16 mouse cellular contexts compared by ENCODE assay signal in the genomic region with DNA sequence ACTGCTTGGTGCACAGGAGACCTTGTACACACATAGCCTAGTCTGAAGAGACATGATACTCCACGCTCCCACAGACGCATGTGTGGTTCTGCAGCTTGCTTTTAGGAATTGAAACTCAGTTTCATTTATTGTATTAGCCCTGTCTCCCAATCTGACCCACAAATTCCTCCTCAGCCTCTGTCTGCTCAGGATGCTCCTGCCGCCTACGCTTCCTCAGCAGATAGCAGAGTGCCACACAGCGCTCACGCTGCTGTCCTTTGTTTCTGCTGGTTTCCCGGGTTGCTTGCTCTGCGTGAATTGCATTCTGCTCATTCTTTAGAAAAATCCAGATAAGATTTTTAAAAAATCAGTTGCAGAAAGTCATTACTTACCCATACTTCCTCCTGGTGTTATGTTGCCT.
DNase-seq lines count a peak whose midpoint lies in the region; ATAC-seq and TF ChIP-seq lines count a peak whose summit lies in the region.
"Had no signal": no experiment of that assay in that cellular context is flagged by ENCODE, and none has a peak within 500 bp of the region (broad histone marks: within the 10 kb centered on the region; RNA-seq: fewer than 3 reads in every experiment).

No protein-coding gene starts in this region.

- no peaks in the 10 kb centered on the region for H3K36me3 ChIP-seq in heart, embryonic 13.5 days
- no peaks in the 10 kb centered on the region for H3K36me3 ChIP-seq in forebrain, embryonic 14.5 days (ENCODE audit: control insufficient read depth, insufficient read depth, low read length)
- H3K36me3 ChIP-seq in hindbrain, embryonic 13.5 days, result no peaks in the 10 kb centered on the region
- no peaks in the 10 kb centered on the region for H3K36me3 ChIP-seq in neural tube, embryonic 14.5 days (ENCODE audit: control insufficient read depth, insufficient read depth, low read length)
- H3K36me3 ChIP-seq in kidney, adult 2 months (ENCODE audit: control insufficient read depth, insufficient read depth, low read length), result no peaks in the 10 kb centered on the region
- H3K36me3 ChIP-seq: liver, embryonic 12.5 days; stomach, embryonic 15.5 days had no signal

- H3K27me3 ChIP-seq in heart, embryonic 13.5 days (replicated peaks), result no peaks in the 10 kb centered on the region
- H3K27me3 ChIP-seq in forebrain, embryonic 14.5 days (replicated peaks; ENCODE audit: control insufficient read depth, insufficient read depth, low read length), result no peaks in the 10 kb centered on the region
- H3K27me3 ChIP-seq in hindbrain, embryonic 13.5 days, result 0 out of 2 replicates have a peak, but pooled peaks cover 8% of the 10 kb centered on the region
- H3K27me3 ChIP-seq in neural tube, embryonic 14.5 days (ENCODE audit: control insufficient read depth, insufficient read depth, low read length), result no peaks in the 10 kb centered on the region
- no peaks in the 10 kb centered on the region for H3K27me3 ChIP-seq in kidney, adult 2 months (replicated peaks; ENCODE audit: control insufficient read depth, insufficient read depth, low read length)
- H3K27me3 ChIP-seq: CH12.LX; liver, embryonic 12.5 days; stomach, embryonic 15.5 days had no signal

- DNase-seq in heart, postnatal 25 days (ENCODE audit: low spot score), result no peak
- DNase-seq in forebrain, embryonic 14.5 days (ENCODE audit: low spot score), result peak; percentile 44
- no peak for DNase-seq in embryo, embryonic 11 days
- DNase-seq in kidney, adult 2 months, result no peak
- DNase-seq: adrenal gland, postnatal 14 days; gastrocnemius, postnatal 10 days; kidney, adult 11 months; lung, postnatal 14 days; right cerebral cortex, adult 18-20 months had no signal

- peak overlapping the region; percentile 5; the same call in 1 of the 2 replicates for H3K4me2 ChIP-seq in heart, embryonic 13.5 days
- no peak overlapping the region for H3K4me2 ChIP-seq in forebrain, embryonic 14.5 days (ENCODE audit: low read length)
- no peak overlapping the region for H3K4me2 ChIP-seq in hindbrain, embryonic 13.5 days
- no peak overlapping the region for H3K4me2 ChIP-seq in neural tube, embryonic 14.5 days (ENCODE audit: low read depth, low read length)
- H3K4me2 ChIP-seq: liver, embryonic 12.5 days; stomach, embryonic 15.5 days had no signal

- H3K27ac ChIP-seq in heart, embryonic 13.5 days (replicated peaks), result peak overlapping the region; percentile 36; the same call in 1 of the 2 replicates
- H3K27ac ChIP-seq in forebrain, embryonic 14.5 days (ENCODE audit: low read depth, low read length), result peak overlapping the region; percentile 6; the same call in 1 of the 2 replicates
- peak overlapping the region; percentile 74 for H3K27ac ChIP-seq in hindbrain, embryonic 13.5 days
- H3K27ac ChIP-seq in neural tube, embryonic 14.5 days (ENCODE audit: low read depth, low read length), result peak overlapping the region; percentile 11; the same call in 1 of the 2 replicates
- H3K27ac ChIP-seq in kidney, adult 2 months (ENCODE audit: insufficient read depth, low read depth, low read length), result no peak overlapping the region
- H3K27ac ChIP-seq: liver, embryonic 12.5 days; stomach, embryonic 15.5 days had no signal

- no peak overlapping the region for H3K4me3 ChIP-seq in heart, embryonic 13.5 days
- H3K4me3 ChIP-seq in forebrain, embryonic 14.5 days (ENCODE audit: low read depth, low read length), result no peak overlapping the region
- no peak overlapping the region for H3K4me3 ChIP-seq in hindbrain, embryonic 13.5 days
- H3K4me3 ChIP-seq in neural tube, embryonic 14.5 days (ENCODE audit: low read depth, low read length), result no peak overlapping the region
- H3K4me3 ChIP-seq in kidney, adult 2 months (ENCODE audit: insufficient read depth, low read depth, low read length), result no peak overlapping the region
- H3K4me3 ChIP-seq: erythroblast, embryonic 14.5 days; liver, embryonic 12.5 days; stomach, embryonic 15.5 days had no signal

- TF ChIP-seq POLR2A in kidney, adult 2 months (IDR thresholded peaks at IDR 0.05; ENCODE audit: low read depth, low read length), result no peak

- H3K9ac ChIP-seq in heart, embryonic 13.5 days, result no peak overlapping the region
- 0 out of 2 replicates have a peak overlapping the region, but pooled peaks have one; percentile 40 for H3K9ac ChIP-seq in forebrain, embryonic 14.5 days (ENCODE audit: low read length)
- H3K9ac ChIP-seq in hindbrain, embryonic 13.5 days, result peak overlapping the region; percentile 40; the same call in 1 of the 2 replicates
- H3K9ac ChIP-seq in neural tube, embryonic 14.5 days (replicated peaks; ENCODE audit: low read depth, low read length), result no peak overlapping the region
- H3K9ac ChIP-seq: liver, embryonic 12.5 days; stomach, embryonic 15.5 days had no signal

- intact Hi-C loops in heart, postnatal 25 days (cut with DNase I), result no loop called here

- ATAC-seq in heart, embryonic 13.5 days (ENCODE audit: extremely low read depth, insufficient number of reproducible peaks, low FRiP score, low TSS enrichment), result no peak
- no peak for ATAC-seq in forebrain, embryonic 14.5 days
- ATAC-seq in hindbrain, embryonic 13.5 days (ENCODE audit: low FRiP score), result no peak; the same call in 1 of the 2 replicates
- no peak for ATAC-seq in neural tube, embryonic 14.5 days (ENCODE audit: low read depth)
- ATAC-seq: liver, embryonic 12.5 days had no signal

- H3K4me1 ChIP-seq in heart, embryonic 13.5 days, result peaks cover 45% of the 10 kb centered on the region
- H3K4me1 ChIP-seq in forebrain, embryonic 14.5 days (ENCODE audit: control insufficient read depth, insufficient read depth, low read length), result peaks cover 20% of the 10 kb centered on the region
- H3K4me1 ChIP-seq in hindbrain, embryonic 13.5 days (replicated peaks), result peaks cover 45% of the 10 kb centered on the region
- peaks cover 36% of the 10 kb centered on the region; the same call in 1 of the 2 replicates for H3K4me1 ChIP-seq in neural tube, embryonic 14.5 days (ENCODE audit: control insufficient read depth, insufficient read depth, low read length)
- H3K4me1 ChIP-seq in kidney, adult 2 months (ENCODE audit: control insufficient read depth, insufficient read depth, low read length), result no peaks in the 10 kb centered on the region
- H3K4me1 ChIP-seq: liver, embryonic 12.5 days had no signal

- no peak for TF ChIP-seq CTCF in kidney, adult 2 months (conservative IDR thresholded peaks at IDR 0.05; ENCODE audit: insufficient read depth, insufficient read length, low read depth, low read length)

- WGBS in heart, embryonic 13.5 days, result 28% methylated on average over 8 of the region's 8 CpGs
- WGBS in forebrain, embryonic 14.5 days, result 31% methylated on average over 8 of the region's 8 CpGs
- 20% methylated on average over 8 of the region's 8 CpGs for WGBS in hindbrain, embryonic 13.5 days
- 33% methylated on average over 8 of the region's 8 CpGs for WGBS in neural tube, embryonic 14.5 days
- WGBS in kidney, adult 2 months, result 74% methylated on average over 8 of the region's 8 CpGs

- H3K9me3 ChIP-seq in heart, embryonic 13.5 days, result no peaks in the 10 kb centered on the region
- H3K9me3 ChIP-seq in forebrain, embryonic 14.5 days (replicated peaks; ENCODE audit: control insufficient read depth, low read length), result no peaks in the 10 kb centered on the region
- H3K9me3 ChIP-seq in hindbrain, embryonic 13.5 days, result no peaks in the 10 kb centered on the region
- H3K9me3 ChIP-seq in neural tube, embryonic 14.5 days (ENCODE audit: control insufficient read depth, low read length), result no peaks in the 10 kb centered on the region
- H3K9me3 ChIP-seq: liver, embryonic 12.5 days; stomach, embryonic 15.5 days had no signal

Comparison
In these comparisons a context has a peak if more than half of its experiments do, and no peak if none do; other contexts are left out.
1. H3K9ac ChIP-seq: peak in forebrain, embryonic 14.5 days (single experiment) and hindbrain, embryonic 13.5 days (single experiment); none in heart, embryonic 13.5 days (single experiment) and neural tube, embryonic 14.5 days (single experiment).